Mouse (Mus musculus) left cerebral cortex, adult 9 months (tissue): ENCODE results near the gene Keap1.
"Not testable (repeated sequence)": the region's sequence is repeated elsewhere in the genome, so short reads cannot be mapped to it uniquely, and the experiment has no call there.

Experiments used
- DNase-seq, 2 experiments: peaks; one replicate each; pipeline ENCODE4 v3.0.0; 2022; ENCODE audit warnings: low spot score in 2 of 2

Keap1 gene

DNA sequence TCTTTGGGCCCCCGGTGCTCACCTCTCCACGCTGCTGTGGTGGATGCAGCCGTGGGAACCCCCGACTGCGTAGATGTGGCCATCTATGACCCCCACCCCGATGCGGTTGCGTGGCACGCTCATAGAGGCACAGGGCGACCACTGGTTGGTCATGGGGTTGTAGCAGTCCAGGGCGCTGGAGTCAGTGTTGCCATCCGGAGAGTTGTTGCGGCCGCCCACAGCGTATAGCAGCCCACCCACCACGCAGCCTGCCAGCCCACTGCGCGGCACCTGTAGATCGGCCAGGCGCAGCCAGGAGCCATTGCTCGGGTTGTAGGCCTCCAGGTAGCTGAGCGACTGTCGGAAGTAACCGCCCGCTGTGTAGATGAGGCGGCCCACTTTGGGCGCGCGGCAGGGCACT, 5.8 kb downstream of the Keap1 start:
- no peak for DNase-seq

DNA sequence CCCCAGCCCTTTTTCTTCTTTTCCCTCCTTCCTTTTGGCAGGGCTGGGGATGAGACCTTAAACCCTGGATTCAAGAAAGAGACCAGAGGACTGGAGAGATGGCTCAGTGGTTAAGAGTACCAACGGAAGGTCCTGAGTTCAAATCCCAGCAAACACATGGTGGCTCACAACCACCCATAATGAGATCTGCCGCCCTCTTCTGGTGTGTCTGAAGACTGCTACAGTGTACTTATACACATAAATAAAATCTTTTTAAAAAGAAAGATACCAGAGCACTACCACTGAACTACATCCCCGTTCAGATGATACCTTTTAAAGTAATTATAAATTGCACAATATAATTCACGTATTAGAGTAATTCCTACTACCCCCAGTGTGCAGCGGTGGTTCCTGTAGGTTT, 6.3 kb downstream of the Keap1 start:
- no peak for DNase-seq

DNA sequence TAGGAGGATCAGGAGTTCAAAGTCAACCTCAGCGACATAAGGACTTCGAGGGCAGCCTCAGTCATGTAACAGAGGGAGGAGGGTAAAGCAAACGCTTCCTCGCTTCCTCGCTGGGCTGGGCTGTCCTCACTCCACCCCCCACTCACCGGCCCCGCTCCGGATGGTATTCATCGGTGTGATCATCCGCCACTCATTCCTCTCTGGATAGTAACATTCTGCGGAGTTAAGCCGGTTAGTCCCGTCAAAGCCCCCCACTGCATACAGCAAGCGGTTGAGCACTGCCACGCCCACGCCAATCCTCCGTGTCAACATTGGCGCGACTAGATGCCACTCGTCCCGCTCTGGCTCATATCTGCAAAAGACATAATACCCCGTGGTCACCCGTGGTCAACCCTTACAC, 7.6 kb downstream of the Keap1 start:
- no peak for DNase-seq

DNA sequence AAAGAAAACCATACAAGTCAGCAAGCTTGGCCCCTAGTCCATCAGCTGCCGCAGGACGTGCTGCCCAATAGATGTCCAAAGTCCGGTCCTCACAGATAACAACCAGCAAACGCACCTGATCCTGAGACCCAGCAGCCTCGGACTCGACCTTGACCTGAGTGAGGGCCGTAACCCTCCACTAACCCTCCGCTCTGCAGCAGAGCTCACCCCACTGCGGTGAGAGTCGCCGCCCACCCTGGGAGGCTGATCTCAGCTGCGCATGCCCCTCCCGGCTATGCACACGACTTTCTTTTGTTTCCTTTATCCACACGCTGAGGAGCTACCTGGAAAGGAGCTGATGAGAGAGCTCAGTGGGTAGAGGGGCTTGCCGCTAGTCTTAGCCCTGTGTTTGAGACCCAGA, 11.8 kb downstream of the Keap1 start:
- no peak for DNase-seq

DNA sequence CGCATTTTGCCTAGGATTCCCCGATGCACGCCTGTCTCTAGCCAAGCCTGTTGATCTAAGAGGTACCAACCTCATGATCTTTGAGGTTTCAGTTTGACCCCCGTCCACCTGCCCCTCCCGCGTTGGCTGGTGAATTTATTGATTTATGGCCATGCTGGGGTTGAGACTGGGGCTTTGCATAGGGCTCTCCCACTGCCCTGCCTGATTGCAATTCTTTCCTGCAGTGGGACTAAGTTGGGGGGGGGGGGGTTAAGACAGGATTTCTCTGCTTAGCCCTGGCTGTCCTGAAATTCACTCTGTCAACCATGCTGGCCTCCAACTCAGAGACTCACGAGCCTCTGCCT, 13.8 kb downstream of the Keap1 start:
- DNase-seq, result no peak

DNA sequence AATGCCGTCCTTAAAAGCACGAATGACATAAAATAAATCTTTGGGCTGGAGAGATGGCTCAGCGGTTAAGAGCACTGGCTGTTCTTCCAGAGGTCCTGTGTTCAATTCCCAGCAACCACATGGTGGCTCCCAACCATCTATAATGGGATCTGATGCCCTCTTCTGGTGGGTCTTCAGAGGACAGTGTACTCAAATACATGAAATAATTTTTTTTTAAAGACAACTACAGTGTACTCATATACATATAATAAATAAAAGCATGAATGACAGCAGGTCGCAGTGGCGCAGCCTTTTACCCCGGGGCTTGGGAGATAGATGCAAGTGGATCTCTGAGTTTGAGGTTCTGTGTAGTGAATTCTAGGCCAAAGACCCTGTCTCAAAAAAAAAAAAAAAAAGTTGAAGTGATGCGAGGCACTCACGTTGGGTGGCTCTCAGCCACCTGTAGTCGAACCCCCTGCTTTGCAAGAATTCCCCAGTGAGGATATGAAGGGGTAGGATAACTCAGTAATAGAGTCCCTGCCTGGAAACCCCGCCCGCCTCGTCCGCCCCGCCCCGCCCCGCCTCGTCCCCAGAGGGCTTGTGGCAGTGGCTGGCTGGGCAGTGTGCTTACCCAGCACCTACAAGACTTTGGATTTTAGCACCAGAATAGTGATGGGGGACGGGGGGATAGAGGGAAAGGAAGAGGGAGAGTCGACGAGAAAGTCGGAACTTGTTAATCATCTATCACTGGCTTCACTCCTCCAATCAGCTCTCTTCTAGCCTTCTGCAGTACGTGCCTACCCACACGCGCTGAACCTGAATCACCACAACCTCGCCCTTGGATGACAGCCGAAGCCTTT, 14.4 kb downstream of the Keap1 start:
- DNase-seq, result no peak

DNA sequence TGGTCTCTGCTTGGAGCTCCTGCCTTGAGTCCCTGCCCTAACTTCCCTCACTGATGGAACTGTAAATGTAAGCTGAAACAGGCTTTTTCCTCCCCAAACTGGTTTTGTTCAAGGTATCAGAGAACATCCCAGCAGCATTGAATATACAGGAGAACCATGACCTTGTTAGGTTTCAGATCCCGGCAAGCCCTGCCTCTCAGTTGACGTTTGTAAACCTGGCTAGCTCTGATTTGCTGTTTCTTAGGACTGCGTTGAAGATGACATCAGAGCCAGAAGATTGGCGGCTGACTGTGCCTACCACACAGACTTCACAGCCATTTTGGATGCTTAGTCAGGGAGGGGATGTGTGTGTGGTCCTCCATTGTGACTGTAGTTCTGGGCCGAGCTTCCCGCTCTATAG, 15.3 kb downstream of the Keap1 start:
- no peak for DNase-seq

DNA sequence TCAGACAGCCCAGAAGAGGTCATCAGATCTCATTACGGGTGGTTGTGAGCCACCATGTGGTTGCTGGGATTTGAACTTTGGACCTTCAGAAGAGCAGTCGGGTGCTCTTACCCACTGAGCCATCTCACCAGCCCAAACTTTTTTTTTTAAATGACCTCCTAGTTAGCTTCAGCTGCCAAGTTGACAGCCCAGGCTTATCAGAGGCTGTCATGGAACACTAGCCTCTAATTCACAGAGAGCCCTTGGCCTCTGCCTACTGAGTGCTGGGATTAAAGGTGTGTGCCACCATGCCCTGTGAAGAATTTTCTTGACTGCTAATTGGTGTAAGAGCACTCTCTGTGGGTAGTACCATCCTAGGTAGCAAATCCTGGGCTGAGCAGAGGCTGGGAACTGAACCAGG, 15.7 kb downstream of the Keap1 start:
- not testable (repeated sequence) for DNase-seq

DNA sequence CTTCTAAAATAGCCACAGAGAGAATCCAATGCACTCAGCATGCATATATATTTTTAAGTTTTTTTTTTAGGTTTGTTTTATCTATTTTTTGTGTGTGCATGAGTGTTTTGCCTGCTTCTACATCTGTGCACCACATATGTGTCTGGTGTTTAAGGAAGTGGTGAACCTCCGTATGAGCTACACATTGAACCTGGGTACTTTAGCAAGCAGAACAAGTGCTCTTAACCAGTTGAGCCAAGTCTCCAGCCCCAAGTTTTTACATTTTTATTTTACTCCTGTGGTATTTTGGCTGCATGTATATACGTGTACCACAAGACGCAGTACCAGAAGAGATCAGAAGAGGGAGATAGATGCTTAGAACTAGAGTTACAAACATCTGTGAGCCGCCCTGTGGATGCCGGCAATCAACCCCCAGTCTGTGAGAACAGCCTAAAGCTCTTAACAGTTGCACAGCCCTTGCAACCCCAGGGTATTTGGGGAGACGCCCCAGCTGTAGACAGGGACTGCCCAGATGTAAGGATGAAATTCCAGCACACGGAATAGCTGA, 17.7 kb downstream of the Keap1 start:
- DNase-seq, result peak in 1 of 2 experiments; percentile 59

DNA sequence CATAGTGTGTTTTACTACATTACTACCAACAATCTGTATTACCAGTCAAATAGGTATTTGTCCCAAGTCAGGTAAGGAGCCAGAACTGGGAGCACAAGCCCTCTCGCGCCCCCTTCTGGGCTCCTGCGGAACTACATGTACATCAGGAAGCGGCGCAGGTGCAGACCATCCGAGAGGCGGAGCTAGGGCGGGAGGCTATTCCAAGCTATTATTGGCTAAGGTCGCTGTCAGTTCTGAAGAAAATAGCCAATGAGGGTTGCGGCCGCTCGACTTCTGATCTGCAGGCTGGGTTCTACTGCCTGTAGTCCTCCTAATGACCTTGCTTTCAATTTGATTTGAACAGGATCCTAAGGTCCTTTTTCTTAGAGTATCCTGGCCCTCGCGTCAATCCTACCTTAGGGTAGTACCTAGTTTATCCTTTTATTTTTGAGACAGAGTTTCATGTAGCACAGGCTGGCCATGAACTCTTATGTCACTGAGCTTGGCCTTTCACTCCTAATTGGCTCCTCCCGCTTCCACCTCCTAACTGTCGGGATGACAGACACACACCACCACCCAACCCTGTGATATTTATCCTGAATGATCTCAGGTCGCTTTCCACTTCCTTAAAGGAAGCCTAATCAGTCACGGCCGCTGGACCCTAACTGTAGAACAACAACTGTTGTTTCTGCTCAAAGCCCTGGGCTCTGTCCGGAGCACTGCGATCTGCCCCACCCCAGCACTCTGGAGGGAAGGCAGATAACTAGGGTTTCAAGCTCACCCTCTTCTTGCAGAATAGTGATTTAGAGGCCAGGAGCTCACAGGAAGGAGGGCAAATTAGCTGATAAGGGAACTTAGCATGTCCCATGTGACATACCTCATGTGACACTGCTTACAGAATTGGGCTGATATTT, 18.4 kb downstream of the Keap1 start:
- DNase-seq, result peak; percentile 87 to 96

DNA sequence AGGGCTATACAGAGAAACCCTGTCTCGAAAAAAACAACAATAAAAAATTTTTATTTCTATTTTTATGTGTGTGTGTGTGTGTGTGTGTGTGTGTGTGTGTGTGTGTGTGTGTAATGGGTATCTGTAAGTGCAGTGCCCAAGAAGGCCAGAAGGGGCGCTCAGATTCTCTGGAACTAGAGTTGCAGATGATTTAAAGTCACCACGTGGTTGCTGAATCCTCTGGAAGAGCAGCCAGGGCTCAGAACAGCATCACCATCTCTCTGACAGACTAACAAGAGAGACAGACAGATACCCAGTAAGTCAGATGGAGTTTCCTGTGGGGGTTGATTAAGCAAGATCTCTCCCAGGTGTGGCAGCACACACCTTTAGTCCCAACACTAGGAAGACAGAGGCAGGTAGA, 19.3 kb downstream of the Keap1 start:
- DNase-seq, result no peak

DNA sequence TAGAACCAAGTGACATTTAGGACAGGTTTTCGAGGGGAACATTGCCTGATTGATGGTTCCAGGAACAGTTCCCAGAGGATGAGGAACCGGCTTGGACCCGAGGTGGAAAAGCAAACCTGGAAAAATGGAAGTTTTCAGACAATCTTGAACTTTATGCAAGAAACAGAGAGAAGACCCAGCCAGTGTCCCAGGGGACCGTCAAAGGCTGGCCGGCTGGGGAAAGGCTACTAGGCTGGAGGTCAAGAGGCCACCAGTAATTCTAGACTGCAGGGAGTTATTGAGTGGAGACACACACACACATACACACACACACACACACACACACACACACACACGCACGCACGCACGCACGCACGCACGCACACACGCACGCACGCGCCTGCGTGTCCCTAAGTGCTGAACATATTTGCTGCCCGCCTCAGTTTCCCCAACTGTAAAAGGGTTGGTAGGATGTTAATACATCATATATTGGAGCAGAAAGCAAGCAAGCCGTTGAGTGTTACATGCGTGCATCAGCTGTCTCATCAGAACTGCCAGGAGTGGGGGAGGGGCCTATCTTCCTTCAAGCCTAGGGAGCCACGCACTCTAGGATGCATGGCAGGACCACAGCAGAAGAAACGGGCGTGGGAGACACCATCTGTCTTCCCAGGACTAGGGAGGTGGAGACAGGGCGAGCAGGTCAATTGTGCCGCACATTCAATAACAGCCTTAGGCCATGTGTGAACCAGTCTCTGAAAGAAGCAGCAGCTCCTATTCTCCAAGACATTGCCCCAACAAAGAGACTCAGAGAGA, 22.9 kb downstream of the Keap1 start:
- DNase-seq, result no peak

DNA sequence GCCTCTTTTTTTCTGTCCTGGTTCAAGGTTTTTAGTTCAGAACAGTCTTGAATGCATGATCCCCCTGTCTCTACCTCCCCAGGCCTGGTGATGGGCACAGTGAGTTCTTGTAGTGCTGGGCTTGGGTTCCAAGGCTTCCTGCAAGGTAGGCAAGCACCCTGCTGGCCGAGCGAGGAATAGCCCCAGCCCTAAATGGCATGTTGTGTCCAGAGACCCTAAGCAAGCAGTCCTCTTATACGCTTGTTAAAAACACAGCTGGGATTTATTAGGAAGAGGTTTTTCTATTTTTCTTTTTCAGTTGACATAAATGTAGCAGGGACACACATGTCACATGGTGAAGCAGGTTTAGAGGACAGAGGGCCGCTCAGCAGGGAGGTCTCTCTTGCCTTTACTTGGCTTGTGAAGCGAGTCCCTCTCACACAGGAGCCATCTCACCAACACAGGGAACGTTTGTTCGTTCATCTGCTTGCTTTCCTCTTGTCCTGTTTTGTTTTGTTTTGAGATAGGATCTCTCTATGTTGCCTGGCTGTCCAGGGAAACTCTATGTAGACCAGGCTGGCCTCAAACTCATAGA, 25.5 kb downstream of the Keap1 start:
- DNase-seq, result no peak

DNA sequence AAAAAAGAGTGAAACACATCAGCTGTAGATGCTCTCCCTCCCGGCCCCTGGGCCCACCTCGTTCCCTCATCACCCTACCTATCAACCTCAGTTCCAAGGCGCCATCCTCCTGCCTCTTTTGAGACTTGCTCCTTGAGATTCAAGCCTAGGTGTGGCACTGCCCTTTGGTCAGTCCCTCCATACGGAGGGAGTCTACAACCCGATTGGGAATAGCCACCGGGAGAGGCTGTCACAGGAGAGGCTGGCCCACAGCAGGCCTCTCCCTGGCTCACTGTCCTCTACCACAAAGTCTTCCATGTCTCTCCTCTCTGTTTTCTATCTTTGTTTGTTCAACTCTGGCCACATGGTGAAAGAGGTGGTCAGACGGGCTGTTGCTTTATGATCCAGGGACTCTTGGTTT, 27.5 kb downstream of the Keap1 start:
- no peak for DNase-seq

DNA sequence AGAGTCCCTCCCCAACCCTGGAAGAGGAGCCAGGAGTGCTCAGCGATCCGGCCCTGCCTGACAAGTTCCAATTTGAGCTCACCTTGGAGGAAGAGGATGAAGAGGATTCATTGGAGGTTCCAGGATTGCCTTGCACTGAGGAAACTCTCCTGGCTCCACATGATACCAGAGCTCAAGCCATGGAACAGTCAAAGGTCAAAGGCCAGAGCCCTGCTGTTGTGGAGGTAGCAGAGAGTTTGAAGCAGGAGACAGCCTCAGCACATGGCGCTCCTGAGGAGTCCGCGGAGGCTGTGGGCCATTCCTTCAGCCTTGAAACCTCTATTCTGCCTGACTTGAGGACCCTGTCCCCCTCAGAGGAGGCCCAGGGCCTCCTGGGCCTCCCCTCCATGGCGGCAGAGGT, 28.3 kb downstream of the Keap1 start:
- DNase-seq, result no peak

DNA sequence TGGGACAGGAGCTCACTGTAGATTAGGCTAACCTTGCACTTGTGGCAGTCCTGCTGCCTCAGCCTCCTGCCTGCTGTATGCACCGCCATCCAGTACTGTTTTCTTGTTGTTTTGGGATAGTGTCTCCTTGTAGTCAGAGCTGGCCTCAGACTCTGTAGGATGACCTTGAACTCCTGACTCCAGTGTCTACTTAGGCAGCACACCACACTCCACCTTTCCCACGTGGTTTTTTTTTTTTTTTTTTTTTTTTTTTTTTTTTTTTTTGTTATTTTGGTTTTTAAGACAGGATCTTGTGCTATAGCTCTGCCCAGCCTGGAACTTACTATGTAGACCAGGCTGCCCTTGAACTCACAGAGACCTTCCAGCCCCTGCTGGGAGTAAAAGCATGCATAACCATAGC, 30.5 kb downstream of the Keap1 start:
- DNase-seq, result no peak

DNA sequence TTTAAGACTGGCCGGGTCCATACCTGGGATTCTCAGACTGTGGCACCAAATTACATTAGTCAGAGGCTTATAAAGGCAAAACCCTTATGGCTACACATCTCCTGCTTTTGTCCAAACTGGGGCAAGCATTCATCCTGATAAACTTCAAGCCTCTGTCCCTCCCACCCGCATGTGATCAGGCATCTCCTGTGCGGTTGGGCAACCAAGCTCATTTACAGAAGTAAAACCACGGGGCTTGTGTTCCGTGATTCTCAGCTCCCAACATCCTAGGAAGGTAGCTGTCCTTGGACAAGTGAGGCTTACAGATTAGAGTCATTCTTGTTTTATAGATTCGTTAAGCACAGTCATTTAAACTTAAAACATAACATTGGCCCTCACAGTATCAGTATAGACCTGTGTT, 32.3 kb downstream of the Keap1 start:
- DNase-seq, result no peak

DNA sequence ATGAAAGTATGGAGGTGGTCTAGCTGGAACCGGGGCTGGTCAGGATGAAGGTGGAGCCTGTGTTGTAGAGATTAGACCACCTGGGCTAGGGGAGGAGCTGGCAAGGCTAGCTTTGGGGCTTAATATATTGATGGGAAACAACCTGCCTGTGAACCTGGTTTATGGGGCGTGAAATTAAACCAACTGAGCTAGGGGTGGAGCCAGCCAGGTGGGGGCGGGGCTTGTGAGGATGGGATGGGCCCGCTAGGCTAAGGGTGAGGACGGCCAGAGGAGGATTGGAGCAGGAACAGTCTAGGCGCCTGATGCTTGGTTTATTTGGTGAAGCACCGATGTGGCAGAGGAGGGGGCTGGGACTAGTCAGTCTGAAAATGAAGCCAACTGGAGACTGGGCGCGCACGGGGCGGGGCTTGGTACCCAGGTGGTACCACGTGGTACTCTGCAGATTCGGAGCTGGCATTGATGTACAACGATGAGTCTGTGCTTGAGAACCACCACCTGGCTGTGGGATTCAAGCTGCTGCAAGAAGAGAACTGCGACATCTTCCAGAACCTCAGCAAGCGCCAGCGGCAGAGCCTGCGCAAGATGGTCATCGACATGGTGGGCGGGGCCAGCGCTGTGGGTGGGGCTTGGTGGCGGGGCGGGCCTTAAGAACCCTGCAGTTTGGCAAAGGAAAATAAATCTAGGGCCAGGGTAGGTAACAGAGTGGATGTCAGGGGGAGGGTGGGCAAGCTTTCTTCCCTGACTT, 34.5 kb downstream of the Keap1 start:
- DNase-seq, result no peak

DNA sequence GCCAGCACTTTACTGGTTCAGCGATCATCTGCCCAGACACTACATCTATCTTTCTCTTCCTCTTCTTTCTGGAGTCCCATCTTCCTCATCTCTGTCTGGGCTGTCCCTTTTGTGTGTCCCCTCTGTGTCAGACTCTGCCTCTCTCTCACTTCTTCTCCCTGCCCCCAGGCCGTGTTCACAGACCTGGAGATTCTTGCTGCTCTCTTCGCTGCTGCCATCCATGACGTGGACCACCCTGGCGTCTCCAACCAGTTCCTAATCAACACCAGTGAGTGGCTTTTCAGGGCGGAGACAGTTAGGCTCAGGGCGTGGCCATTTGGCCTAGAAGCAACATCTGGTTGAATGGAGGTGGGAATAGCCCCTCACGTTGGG, 35.0 kb downstream of the Keap1 start:
- DNase-seq, result no peak

DNA sequence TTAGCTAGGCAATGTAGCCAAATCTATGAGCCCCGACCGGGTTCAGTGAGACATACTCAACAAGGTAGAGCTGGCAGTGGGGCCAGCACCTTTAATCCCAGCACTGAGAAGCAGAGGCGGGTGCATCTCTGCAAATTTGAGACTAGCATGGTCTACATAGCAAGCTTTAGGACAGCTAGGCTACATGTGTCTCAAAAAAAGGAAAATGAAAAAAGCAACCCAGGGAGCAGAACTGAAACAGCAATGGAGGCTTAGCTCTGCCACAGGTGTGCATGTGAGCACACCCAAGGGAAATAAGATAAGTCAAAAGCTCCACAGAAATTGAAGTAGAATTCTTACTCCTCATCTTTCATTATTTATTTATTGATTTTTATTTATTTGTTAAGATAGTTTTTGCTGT, 40.2 kb downstream of the Keap1 start:
- no peak for DNase-seq

DNA sequence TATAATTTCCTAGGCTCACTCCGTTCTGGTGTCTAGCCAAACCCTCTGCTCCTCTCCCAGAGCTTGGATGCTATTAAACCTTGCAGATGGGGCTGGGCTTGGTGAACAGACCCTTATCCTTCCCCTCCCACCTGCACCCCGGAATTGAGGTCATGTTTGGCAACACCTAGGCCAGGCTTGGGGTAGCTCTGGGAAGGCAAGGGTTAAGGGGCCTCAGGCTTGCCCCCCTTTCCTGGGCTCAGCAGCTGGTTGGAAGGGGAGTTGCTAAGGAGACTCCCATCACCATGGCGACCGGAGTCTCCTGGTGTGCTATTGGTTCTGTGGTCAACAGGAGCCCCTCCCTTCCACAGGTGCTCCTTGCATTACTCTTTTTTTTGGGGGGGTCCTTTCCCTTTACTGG, 41.2 kb downstream of the Keap1 start:
- peak; percentile 64 to 78 for DNase-seq
